Mouse (Mus musculus) lung, postnatal 0 days (tissue): ENCODE measurements around the gene Midn. TPM values are rescaled to one million over a fixed set of nuclear protein-coding genes. Genes with fewer than 3 reads are reported as not detected.

Source experiments
- ATAC-seq: fragments of 200-750 bp; cut with Nextera tagmentation; 2 replicates; pipeline ENCODE4 v1.8.0; 2017; ENCODE audit warnings: moderate library complexity
- DNase-seq: peaks from one replicate; pipeline ENCODE4 v3.0.0-alpha.2; 2016; ENCODE audit warnings: low spot score
- H3K27ac ChIP-seq: fragments of 300-500 bp; sonication (generic); 2 replicates; pipeline ENCODE4 v1.5.1; 2014; ENCODE audit warnings: antibody characterized with exemption, mild to moderate bottlenecking, low read length, mixed read lengths
- H3K27me3 ChIP-seq: fragments of 300-500 bp; sonication (generic); replicated peaks from 2 replicates; pipeline ENCODE4 v1.6.1; 2014; ENCODE audit warnings: low read length, mixed read lengths; ENCODE audit not compliant: insufficient read depth
- H3K36me3 ChIP-seq: fragments of 300-500 bp; sonication (generic); 2 replicates; pipeline ENCODE4 v1.6.1; 2014; ENCODE audit warnings: low read length, mixed read lengths; ENCODE audit not compliant: insufficient read depth
- H3K4me1 ChIP-seq: fragments of 300-500 bp; sonication (generic); 2 replicates; pipeline ENCODE4 v1.6.1; 2014; ENCODE audit warnings: antibody characterized with exemption, low read depth, low read length, mixed read lengths; ENCODE audit not compliant: insufficient read depth
- H3K4me2 ChIP-seq: fragments of 300-500 bp; sonication (generic); replicated peaks from 2 replicates; pipeline ENCODE4 v1.6.1; 2014; ENCODE audit warnings: low read depth, mild to moderate bottlenecking, low read length, moderate library complexity, mixed read lengths
- H3K4me3 ChIP-seq: fragments of 300-500 bp; sonication (generic); 2 replicates; pipeline ENCODE4 v1.5.1; 2014; ENCODE audit warnings: low read depth, low read length
- H3K9ac ChIP-seq: fragments of 300-500 bp; sonication (generic); replicated peaks from 2 replicates; pipeline ENCODE4 v1.6.1; 2014; ENCODE audit warnings: low read depth, mild to moderate bottlenecking
- H3K9me3 ChIP-seq: fragments of 300-500 bp; sonication (generic); 2 replicates; pipeline ENCODE4 v1.6.1; 2016; ENCODE audit warnings: low read length, mixed read lengths
- CTCF ChIP-seq: IDR thresholded peaks from 2 replicates; pipeline ENCODE4 v1.5.1; 2016; ENCODE audit warnings: antibody characterized with exemption, mild to moderate bottlenecking
- EP300 ChIP-seq: IDR thresholded peaks from 2 replicates; pipeline ENCODE4 v1.6.1; 2016; ENCODE audit warnings: antibody characterized with exemption, mild to moderate bottlenecking, control low read depth
- WGBS: fragments of 180-500 bp; shearing (Covaris S2); extraction: QIAGEN DNeasy Blood & Tissue Kit; methylation state at CpG from one replicate; pipeline ENCODE4 v1.1.7; 2014; 5-methylcytosine and 5-hydroxymethylcytosine counted together
- polyA plus RNA-seq: library from polyadenylated mRNA; unstranded; fragments of >200 nt; fragmentation: Nextera tagmentation; extraction: Ambion mirVana; gene quantifications from 2 replicates; pipeline ENCODE4 v1.2.1, GENCODE M21; 2015

Midn gene
- polyA plus RNA-seq, 1 experiment from 2014 or later, result 13.2 TPM

- H3K36me3 ChIP-seq, result no peaks in the 10 kb centered on the region
- ATAC-seq, result no peak
- H3K9me3 ChIP-seq, result no peaks in the 10 kb centered on the region
- peak overlapping the region; percentile 98 for H3K4me2 ChIP-seq
- no peak for DNase-seq
- 0 out of 2 replicates have a peak overlapping the region, but pooled peaks have one; percentile 14 for H3K27ac ChIP-seq
- no peak overlapping the region for H3K9ac ChIP-seq
- peak overlapping the region; percentile 53; the same call in 1 of the 2 replicates for H3K4me3 ChIP-seq
- H3K27me3 ChIP-seq, result peaks cover 15% of the 10 kb centered on the region
- no peak for TF ChIP-seq CTCF
- TF ChIP-seq EP300, result 0 out of 2 replicates have a peak, but pooled peaks have one; percentile 1
- 4% methylated on average over 26 of the region's 33 CpGs for WGBS
- peaks cover 13% of the 10 kb centered on the region; the same call in 1 of the 2 replicates for H3K4me1 ChIP-seq
Measured at GRCm38 (mm10) chr10:80137626-80138552, 10.2 kb upstream of the Midn start.

DNA sequence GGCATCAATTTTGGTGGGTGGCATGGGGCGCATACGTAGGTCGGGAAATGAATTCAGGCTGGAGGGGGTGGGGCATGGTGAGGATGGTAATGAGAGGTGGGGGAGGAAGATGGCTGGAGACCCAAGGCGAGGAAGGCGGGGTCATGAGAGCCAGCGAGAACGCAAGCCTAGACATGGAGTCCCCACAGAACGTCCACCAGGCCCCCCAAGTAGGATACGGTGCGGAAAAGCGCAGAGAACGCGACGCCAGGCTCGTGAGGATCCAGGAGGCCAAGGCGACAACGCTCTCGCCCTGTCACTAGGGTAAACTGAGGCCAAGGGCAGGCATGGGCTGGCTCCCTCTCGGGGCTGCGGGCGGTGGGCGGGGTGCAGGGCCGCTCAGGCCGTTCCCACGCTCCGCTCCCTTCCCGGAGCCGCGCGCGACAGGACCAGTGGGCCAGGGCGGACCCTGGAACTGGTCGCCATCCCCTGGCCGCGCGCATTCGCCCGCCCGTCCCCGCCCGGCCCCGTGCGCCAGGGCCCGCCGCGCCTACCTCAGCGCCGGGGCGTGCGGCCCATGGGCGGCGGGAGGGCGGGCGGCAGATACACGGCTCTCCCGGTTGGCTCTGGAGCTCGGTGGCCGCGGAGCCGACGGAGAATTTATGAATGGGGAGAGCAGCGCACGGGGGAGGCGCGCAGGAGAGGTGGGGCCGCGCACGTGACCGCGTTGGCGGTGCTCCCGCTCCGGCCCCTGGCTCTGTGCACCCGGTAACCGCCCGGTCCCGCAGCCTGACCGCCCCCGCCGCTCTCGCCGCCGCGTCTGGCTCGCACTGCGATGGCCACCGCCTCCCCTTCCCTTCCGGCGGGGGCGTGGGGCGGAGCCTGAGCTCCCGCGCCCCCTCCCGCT, 9.3 kb upstream of the Midn start, which contains the start of gene Atp5d:
Gene Atp5d, plus strand, starts transcription at position 80 of the 886 bp plus-strand sequence.
- Histone ChIP-seq H3K4me2 (peak within 1 kb of the TSS; percentile 98), H3K4me1 (peaks cover 14% of the 10 kb centered on the region; the same call in 1 of the 2 replicates), H3K4me3 (peak within 1 kb of the TSS; percentile 53), H3K9ac (peak within 1 kb of the TSS; percentile 34), H3K27me3 (peaks cover 15% of the 10 kb centered on the region), H3K27ac (peak within 1 kb of the TSS; percentile 68), H3K9me3 (no peaks in the 10 kb centered on the region), H3K36me3 (no peaks in the 10 kb centered on the region)
- 0 out of 2 replicates have a peak, but pooled peaks have one; percentile 1 for ATAC-seq
- DNase-seq, result peak; percentile 64
- WGBS, result 3% methylated on average over 53 of the region's 94 CpGs
- TF ChIP-seq EP300 (no peak), CTCF (no peak)

DNA sequence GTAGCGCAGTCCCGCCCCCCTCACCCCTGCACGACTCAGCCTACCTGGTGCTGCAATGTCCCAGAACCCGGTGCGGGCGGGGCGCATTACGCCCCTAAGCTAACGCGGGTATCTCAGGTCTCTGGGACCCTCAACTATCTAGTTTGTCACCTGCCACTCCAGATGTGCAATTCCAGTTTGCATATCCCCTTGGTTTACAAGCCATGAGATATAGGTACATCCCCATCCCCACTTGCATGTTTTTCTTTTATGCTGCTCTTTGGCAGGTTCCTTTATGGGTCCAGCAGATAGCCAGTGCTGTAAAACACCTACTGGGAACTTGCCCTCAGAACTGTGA, 8.7 kb upstream of the Midn start:
- Histone ChIP-seq H3K9ac (peak overlapping the region; percentile 34; the same call in 1 of the 2 replicates), H3K27me3 (peaks cover 15% of the 10 kb centered on the region), H3K27ac (peak overlapping the region; percentile 68), H3K4me2 (peak overlapping the region; percentile 98), H3K4me3 (peak overlapping the region; percentile 53), H3K9me3 (no peaks in the 10 kb centered on the region), H3K36me3 (no peaks in the 10 kb centered on the region), H3K4me1 (peaks cover 14% of the 10 kb centered on the region; the same call in 1 of the 2 replicates)
- DNase-seq, result no peak
- 1% methylated on average over 9 of the region's 10 CpGs for WGBS
- TF ChIP-seq CTCF, result no peak
- no peak for TF ChIP-seq EP300
- no peak for ATAC-seq

GRCm38 (mm10) chr10:80139975-80140665, 8.0 kb upstream of the Midn start:
- Histone ChIP-seq H3K9ac (no peak overlapping the region), H3K4me2 (no peak overlapping the region), H3K4me1 (peaks cover 14% of the 10 kb centered on the region; the same call in 1 of the 2 replicates), H3K27me3 (peaks cover 15% of the 10 kb centered on the region), H3K27ac (0 out of 2 replicates have a peak overlapping the region, but pooled peaks have one; percentile 82), H3K9me3 (no peaks in the 10 kb centered on the region), H3K4me3 (no peak overlapping the region), H3K36me3 (no peaks in the 10 kb centered on the region)
- ATAC-seq (no peak), DNase-seq (no peak)
- 74% methylated on average over 11 of the region's 11 CpGs for WGBS
- TF ChIP-seq CTCF, result no peak
- TF ChIP-seq EP300, result no peak

GRCm38 (mm10) chr10:80140666-80141035, 7.4 kb upstream of the Midn start, which contains the start of gene Cbarp:
Gene Cbarp (minus strand): TSS chr10:80140835.
- 76% methylated on average over 10 of the region's 10 CpGs for WGBS
- DNase-seq (no peak), ATAC-seq (no peak)
- Histone ChIP-seq H3K4me3 (peak within 1 kb of the TSS; percentile 26), H3K27me3 (peaks cover 15% of the 10 kb centered on the region), H3K9ac (peak within 1 kb of the TSS; percentile 23; the same call in 1 of the 2 replicates), H3K4me2 (peak within 1 kb of the TSS; percentile 87), H3K27ac (peak within 1 kb of the TSS; percentile 82), H3K9me3 (no peaks in the 10 kb centered on the region), H3K4me1 (peaks cover 16% of the 10 kb centered on the region; the same call in 1 of the 2 replicates), H3K36me3 (no peaks in the 10 kb centered on the region)
- TF ChIP-seq EP300, result no peak
- TF ChIP-seq CTCF, result no peak
